Mouse (Mus musculus) Patski (cell line): ENCODE data around the gene 0610037L13Rik. TPM values are rescaled to one million over a fixed set of nuclear protein-coding genes. Genes with fewer than 3 reads are reported as not detected.

Experiments
- ATAC-seq: fragments of 100-300 bp; one replicate; pipeline ENCODE4 v1.8.0; 2021
- CTCF ChIA-PET: fragments of 350-600 bp; sonication (Branson Sonifier 250); formaldehyde crosslinking; loops from one replicate; lab custom pipeline; 2022; ENCODE audit warnings: inconsistent platforms; lab: Charles Lee
- POLR2A ChIA-PET: fragments of 350-600 bp; sonication (Branson Sonifier 250); formaldehyde crosslinking; loops from one replicate; lab custom pipeline; 2022; ENCODE audit warnings: antibody characterized with exemption, inconsistent platforms; lab: Charles Lee
- DNase-seq: peaks from one replicate; pipeline ENCODE4 v3.0.0-alpha.2; 2011; ENCODE audit warnings: low read depth, low spot score
- H3K27me3 ChIP-seq: fragments of 371-371 bp; one replicate; pipeline ENCODE4 v1.5.1; 2021
- CTCF ChIP-seq: fragments of 100-300 bp; IDR thresholded peaks from one replicate; pipeline ENCODE4 v1.5.1; 2021
- in situ Hi-C: fragments of 300-500 bp; cut with MboI; formaldehyde crosslinking; loops from 3 replicates; pipeline ENCODE4 v1.11.1; 2018; ENCODE audit warnings: low pct_unique_long_range_greater_than_20kb, mixed read lengths
- polyA plus RNA-seq: library from polyadenylated mRNA; unstranded; gene quantifications from one replicate; pipeline ENCODE4 v1.2.3, GENCODE M21; 2021

The 0610037L13Rik gene
- polyA plus RNA-seq, 1 experiment from 2014 or later, result 33.1 TPM

DNA sequence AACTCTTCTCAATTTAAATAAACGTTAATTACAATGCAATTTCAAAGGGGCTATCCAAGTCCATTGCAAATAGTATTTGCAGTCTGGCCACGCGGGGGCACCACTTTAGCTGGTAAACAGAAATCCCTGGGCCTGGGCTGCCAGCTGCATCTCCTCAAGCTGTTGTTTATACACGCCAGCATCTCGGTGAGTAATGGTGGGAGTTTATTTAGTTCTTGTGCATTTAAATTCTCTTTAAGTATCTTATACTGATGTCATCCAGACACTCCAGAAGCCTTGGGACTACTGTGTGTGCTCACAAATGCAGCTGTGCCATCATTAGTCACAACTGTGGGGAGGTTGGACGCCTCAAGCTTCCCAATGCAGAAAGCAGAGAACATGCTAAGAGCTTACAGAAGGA, 47.7 kb downstream of the 0610037L13Rik start:
- ChIA-PET POLR2A (no interaction called here), CTCF (interaction anchor here (0.8 to 2.8 kb wide), 11 partner anchors 8 to 205 kb away, joined by 3 to 9 read pairs (median 3); no protein-coding TSS in a partner anchor)
- DNase-seq, result no peak
- peak; percentile 77 for TF ChIP-seq CTCF
- H3K27me3 ChIP-seq, result no peaks in the 10 kb centered on the region
- in situ Hi-C loops, result no loop called here
- no peak for ATAC-seq

DNA sequence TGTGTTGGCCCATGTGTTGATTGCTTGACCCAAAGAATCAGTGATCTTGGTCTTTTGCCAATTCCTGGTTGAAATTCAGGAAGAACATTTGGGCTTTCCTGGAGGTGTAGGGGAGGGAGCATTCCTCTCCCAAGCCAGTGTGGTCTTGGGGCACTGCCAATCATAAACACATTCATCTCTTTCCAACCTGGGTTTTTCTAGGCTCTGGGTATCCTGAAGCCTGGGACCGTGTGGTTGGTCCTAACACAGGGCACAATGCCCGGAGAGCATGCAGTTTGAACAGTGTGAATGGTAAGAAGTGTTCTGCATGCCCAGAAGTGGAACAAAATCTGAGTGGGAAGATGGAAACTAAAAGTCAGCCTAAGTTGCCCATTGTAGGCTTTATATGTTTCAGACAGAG, 48.5 kb downstream of the 0610037L13Rik start:
- ATAC-seq, result no peak
- POLR2A ChIA-PET, result no interaction called here
- no peak for TF ChIP-seq CTCF
- in situ Hi-C loops, result no loop called here
- no peak for DNase-seq
- CTCF ChIA-PET, result interaction anchor here (1.1 to 2.8 kb wide), 7 partner anchors 11 to 205 kb away, joined by 3 to 9 read pairs (median 6); no protein-coding TSS in a partner anchor
- no peaks in the 10 kb centered on the region for H3K27me3 ChIP-seq

DNA sequence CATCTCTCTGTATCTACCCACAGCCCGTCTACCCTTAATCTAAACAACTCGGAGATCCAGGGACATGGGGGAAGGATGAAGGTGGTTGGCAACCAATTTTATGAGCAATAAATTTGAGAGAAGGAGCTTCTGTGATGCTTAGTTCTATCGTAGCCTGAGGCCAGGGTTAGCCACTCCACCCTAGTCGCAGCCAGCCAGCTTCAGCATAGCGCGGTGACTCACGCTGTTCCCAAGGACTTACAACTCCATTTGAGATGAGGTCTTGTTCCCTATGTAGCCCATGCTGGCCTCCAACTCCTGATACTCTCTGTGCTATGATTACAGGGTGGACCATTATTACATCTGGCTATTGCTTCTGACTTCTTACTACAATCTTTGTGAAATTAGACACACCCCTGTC, 53.1 kb downstream of the 0610037L13Rik start:
- in situ Hi-C loops, result no loop called here
- ATAC-seq (no peak), DNase-seq (no peak)
- TF ChIP-seq CTCF, result no peak
- ChIA-PET CTCF (no interaction called here), POLR2A (no interaction called here)
- no peaks in the 10 kb centered on the region for H3K27me3 ChIP-seq

DNA sequence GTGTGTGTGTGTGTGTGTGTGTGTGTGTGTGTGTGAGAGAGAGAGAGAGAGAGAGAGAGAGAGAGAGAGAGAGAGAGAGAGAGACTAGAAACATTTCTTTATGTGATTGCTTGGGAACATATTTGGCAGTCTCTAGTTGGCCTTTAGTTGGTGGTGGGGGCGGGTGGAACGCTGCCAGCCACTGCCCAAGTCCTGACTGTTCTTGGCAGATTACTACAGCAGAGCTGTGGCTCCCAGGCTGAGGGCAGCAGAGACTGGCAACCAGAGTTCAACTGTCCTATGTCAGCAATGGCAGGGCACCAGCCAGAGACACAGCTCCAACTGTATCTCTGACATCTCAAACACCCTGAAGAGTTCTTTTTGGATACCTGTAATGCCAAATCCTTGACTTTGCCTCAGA, 54.5 kb downstream of the 0610037L13Rik start:
- no peaks in the 10 kb centered on the region for H3K27me3 ChIP-seq
- in situ Hi-C loops, result no loop called here
- ATAC-seq (no peak), DNase-seq (no peak)
- ChIA-PET CTCF (interaction anchor here (1.4 kb wide), 1 partner anchor 106 kb away, joined by 3 read pairs; no protein-coding TSS in a partner anchor), POLR2A (interaction anchor here (0.7 kb wide), 1 partner anchor 97 kb away, joined by 4 read pairs; no protein-coding TSS in a partner anchor)
- no peak for TF ChIP-seq CTCF

Other genes starting within 250 kb of the 0610037L13Rik start
- gene Dmrtb1, start 205.6 kb upstream of the 0610037L13Rik start, polyA plus RNA-seq, result not detected
- gene Lrp8, start 87.6 kb upstream of the 0610037L13Rik start, polyA plus RNA-seq, result 8.8 TPM
- 126 TPM for gene Magoh, start 10.1 kb upstream of the 0610037L13Rik start, polyA plus RNA-seq
- gene Cpt2, start 33.8 kb downstream of the 0610037L13Rik start, polyA plus RNA-seq, result 46.6 TPM
- gene Slc1a7, start 78.5 kb downstream of the 0610037L13Rik start, polyA plus RNA-seq, result 0.04 TPM
- 2.4 TPM for gene Podn, start 206.6 kb downstream of the 0610037L13Rik start, polyA plus RNA-seq